Mouse (Mus musculus): ENCODE measurements at regions not wholly inside any gene's neighbourhood (a gene's known extent, or its start where the extent isn't known, plus 50 kb on each side); places are given as distances from the start of the nearest gene placed in this dataset.

- DNase-seq (ENCODE audit: low spot score) = no peak
These were observed 52.0 kb upstream of the Mgat5 start for GRCm38 (mm10) chr1:127152840-127153239.

DNA sequence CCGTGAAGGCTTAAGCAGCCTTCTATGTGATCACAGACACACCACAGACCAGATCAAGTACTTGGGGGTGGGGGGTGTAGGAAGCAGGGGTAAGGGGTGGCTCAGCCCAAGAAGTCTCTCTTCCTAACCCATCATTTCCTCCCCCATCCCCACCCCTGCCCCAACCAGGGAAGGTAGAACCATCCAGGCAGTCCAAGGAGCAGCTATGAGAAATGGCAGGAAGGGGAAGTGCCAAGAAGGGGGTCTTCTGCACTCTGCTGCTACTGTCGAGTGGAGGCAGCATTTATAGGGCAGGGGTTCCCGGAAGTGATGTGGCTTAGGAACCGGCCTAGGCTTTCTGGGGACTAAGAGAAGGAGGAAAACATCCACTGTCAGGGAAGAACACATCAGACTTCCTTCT is 69.3 kb upstream of the Mgat5 start:
- DNase-seq (ENCODE audit: low spot score) = no peak

DNA sequence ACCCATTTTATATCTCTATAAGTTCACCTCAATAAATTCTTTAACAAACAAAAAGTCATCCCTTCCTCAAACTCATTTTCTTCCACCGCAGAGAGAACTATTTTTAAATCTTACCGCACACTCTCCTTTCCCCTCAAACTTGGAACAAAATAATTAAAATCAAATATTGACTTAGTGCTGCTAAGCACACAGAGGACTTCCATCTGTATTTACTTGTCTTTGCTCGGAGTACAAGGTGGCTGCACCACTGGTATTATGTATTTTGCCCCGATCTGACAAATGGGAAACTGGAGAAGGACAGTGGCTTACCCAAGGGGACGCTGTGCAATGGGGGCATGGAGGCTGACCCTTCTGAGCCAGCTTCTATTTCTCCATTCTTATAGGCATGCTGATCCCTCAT is 72.9 kb upstream of the Mgat5 start:
- DNase-seq (ENCODE audit: low spot score) = no peak

DNA sequence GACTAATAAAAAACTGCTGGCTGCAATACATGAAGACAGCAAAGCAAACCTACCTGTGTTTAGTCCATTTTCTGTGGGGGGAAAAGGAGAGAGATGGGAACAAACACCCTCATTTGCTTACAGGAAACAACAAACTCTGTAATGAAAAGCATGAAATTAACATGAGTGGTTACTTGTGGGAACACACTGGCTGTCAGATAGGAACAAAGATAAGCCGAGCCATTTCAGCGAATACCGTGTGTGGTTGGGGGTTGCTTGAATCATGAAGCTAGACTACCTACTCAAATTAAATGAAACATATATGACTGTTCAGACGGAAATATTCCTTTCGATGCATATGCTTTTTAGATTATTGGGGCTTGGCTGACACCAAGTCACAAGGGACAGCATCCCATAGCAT is 80.0 kb upstream of the Mgat5 start:
- DNase-seq (ENCODE audit: low spot score) = no peak

- no peak for DNase-seq (ENCODE audit: low spot score)
These were observed 86.8 kb upstream of the Mgat5 start for GRCm38 (mm10) chr1:127118019-127118418.

- DNase-seq (ENCODE audit: low spot score) = no peak
These were observed 97.3 kb upstream of the Mgat5 start for GRCm38 (mm10) chr1:127107485-127107884.

DNA sequence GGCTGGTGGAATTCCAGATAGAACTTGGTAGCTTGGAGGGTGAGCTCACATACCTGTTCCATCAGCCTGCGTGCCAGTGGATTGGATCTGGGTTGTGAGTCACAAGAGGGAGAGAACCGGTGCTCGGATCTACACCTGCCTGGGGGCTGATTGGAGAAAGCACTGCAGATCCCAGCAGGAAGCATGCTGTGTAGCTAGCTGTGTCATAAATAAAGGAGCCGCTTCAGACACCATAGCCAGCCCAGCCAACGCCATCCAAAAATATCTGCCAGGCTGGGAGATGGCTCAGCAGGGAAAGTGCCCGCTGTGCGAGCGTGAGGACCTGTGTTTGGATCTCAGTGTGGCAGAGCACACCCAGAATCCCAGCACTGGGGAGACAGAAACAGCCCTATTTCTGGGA is 99.0 kb upstream of the Mgat5 start:
- DNase-seq (ENCODE audit: low spot score) = no peak

DNA sequence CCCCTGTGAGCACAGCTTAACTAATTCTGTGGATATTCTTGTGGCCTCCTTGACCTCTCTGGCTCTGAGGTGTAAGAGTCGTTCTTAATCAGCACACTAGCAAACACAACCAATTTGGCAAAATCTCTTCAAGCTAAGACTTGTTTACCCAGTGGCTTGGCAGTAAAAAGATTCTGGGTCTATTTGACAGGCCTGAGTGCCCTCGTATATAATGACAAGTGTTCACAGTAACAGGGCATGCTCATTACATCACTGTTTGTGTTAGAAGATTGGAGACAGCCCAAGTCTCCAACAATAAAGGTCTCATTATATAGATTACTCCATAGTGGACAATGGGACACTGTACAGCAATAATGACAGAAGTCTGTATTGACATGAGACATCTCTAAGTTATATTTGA is 101.2 kb upstream of the Mgat5 start:
- no peak for DNase-seq (ENCODE audit: low spot score)

DNA sequence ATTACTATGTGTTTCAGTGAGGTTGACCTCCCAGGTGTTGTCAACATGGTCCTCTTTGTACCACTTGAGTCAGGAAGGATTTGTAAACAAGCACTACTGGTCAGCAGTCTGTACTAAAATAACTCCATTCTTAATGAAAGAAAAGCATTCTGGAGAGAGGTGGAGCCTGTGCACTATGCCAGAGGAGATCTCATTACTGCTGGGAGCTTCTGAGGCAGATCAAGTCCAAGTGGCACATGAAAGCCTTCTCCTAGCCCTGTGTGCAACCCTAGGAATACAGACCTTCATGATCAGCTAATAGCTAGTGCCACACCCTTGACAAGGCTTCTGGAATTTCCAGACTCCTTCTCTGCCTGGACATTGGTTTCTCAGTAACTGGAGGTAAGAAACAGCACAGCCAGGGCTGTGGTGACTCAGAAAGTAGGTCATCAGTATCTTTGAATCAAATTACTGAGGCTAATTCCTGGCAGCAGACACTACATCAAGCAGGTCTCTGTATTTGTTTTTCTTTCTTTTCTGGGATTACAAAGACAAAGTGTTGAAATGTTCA is 105.9 kb upstream of the Mgat5 start:
- no peak for DNase-seq (ENCODE audit: low spot score)

- no peak for DNase-seq (ENCODE audit: low spot score)
These were observed 117.2 kb upstream of the Mgat5 start for GRCm38 (mm10) chr1:127087616-127088015.

DNA sequence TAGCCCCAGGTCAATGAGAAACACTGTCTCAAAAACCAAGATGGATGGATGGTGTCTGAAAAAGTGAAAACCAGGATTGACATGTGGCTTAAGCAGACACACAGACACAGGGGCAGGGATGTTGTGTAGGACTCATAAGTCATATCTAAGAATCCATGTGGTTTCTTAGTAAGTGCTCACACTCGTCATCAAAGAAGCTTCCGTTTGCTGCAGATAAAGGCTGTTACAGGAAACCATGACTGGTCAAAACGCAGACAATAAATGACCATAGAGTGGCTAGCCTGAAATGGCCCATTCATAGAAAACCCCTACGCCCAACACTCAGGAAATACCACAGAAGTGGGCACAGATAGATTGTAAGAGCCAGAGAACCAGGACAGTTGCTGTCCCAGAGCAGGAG is 118.8 kb upstream of the Mgat5 start:
- no peak for DNase-seq (ENCODE audit: low spot score)

GRCm38 (mm10) chr1:127083761-127084308 is 121.0 kb upstream of the Mgat5 start:
- no peak for DNase-seq (ENCODE audit: low spot score)

- peak; percentile 9 for DNase-seq (ENCODE audit: low spot score)
These were observed 125.8 kb upstream of the Mgat5 start for GRCm38 (mm10) chr1:127079012-127079411.

- DNase-seq (ENCODE audit: low spot score) = no peak
These were observed 142.4 kb upstream of the Mgat5 start for GRCm38 (mm10) chr1:127062430-127062829.

DNA sequence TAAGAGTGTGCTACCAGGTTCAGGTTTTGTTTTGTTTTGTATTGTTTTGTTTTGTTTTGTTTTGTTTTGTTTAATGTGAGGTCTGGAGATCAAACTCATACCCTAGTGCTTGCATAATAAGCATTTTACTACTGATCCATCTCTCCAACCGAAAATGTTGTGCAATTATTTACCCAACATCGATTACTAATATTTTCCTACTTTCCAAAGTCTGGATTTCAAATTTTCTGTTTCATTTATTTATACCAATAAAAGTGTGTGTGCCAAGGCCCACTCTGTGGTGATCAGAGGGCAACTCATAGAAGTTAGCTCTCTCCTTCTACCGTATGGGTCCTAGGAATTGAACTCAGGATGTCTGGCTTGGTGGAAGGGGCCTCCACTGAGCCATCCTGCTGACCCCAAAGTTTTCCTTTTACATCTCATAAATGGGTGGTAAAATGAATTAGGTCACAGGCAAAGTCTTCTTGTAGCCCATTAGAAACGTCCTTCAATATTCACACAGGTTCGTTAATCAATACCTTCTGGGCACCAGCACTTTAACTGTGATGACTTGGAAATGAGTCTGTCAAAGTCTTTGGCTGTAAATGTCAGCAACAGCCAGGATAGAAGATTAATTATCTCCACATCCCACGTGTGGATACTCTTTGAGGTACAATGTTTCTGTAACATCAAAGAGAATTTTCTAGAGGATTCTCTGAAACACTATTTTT is 158.9 kb upstream of the Mgat5 start:
- DNase-seq (ENCODE audit: low spot score) = no peak

GRCm38 (mm10) chr1:127034748-127035147 is 170.1 kb upstream of the Mgat5 start:
- DNase-seq (ENCODE audit: low spot score) = no peak

DNA sequence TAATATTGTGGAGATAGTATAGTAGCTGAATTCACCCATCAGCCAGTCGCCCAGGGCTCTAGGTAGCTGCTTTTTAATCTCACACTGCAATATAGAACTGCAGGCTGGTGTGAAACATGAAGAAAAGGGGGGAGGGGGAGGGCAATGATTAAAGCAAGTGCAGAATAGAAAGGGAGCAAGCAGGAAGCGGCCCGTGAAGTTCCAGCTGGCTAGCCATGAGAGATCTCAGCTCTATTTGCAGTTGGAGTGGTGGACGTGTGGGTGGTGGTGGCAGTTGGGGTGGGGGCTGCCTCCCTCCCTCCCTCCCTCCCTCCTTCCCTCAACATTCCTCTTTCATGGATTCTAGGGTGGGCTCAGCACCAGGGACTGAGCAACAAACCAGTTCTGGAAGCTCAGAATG is 173.3 kb upstream of the Mgat5 start:
- no peak for DNase-seq (ENCODE audit: low spot score)

GRCm38 (mm10) chr1:127028872-127029497 is 175.8 kb upstream of the Mgat5 start:
- no peak for DNase-seq (ENCODE audit: low spot score)

- DNase-seq (ENCODE audit: low spot score) = no peak
These were observed 181.7 kb upstream of the Mgat5 start for GRCm38 (mm10) chr1:127023100-127023499.

DNA sequence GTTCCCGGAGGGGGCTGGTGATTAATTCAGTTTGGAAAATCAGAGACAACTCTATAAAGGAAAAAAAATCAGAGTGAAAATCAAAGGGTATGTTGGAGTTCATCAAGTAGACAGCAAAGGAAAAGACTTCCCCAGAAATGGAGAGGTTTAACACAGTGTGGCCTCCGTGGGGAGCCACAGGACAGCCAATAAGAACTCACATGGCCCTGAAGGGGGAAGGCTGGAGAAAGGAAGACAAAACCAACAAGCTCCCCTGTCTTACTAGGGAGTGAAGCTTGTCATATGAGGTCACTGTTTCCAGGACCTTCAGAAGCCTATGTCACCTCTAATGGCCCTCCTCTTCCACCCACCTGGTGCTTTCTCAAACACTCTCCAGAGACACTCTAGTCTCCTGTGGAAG is 187.1 kb upstream of the Nckap5 start:
- DNase-seq (ENCODE audit: low spot score) = peak; percentile 23

- DNase-seq (ENCODE audit: low spot score) = peak; percentile 11
These were observed 185.3 kb upstream of the Nckap5 start for GRCm38 (mm10) chr1:127015894-127016245.

GRCm38 (mm10) chr1:127015042-127015893 is 184.7 kb upstream of the Nckap5 start:
- no peak for DNase-seq (ENCODE audit: low spot score)

DNA sequence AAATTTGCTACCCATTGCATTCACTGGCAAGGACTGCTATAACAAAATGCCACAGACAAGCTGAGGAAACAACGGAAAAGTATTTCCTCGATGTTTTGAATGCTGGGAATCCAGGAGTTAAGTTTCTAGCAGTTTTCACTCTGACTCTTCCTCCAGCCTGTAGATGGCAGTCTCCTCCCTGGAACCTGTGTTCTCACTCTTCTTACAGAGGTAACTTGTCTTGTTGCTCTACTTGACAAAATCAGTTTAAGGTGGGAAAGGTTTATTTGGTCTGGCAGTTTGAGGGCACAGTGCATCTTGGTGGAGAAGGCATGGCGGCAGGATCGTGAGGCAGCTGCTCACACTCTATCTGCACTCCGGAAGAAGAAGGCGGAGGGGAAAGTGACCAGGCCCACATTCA is 181.3 kb upstream of the Nckap5 start:
- DNase-seq (ENCODE audit: low spot score) = peak; percentile 50
